Mouse (Mus musculus) CD4-positive helper T cell, adult 2 months (primary cell): ENCODE data around the gene Hmga2.

Source experiments
- DNase-seq: peaks from one replicate; pipeline ENCODE4 v3.0.0-alpha.2; 2012; ENCODE audit warnings: low read depth, missing footprints, low spot score

Hmga2 gene

GRCm38 (mm10) chr10:120473218-120473617 lies 3.1 kb downstream of the Hmga2 start:
- DNase-seq = no peak

- no peak for DNase-seq
These were observed 3.7 kb downstream of the Hmga2 start for GRCm38 (mm10) chr10:120472606-120473005.

GRCm38 (mm10) chr10:120465121-120465520 lies 11.1 kb downstream of the Hmga2 start:
- no peak for DNase-seq

GRCm38 (mm10) chr10:120461769-120462168 lies 14.5 kb downstream of the Hmga2 start:
- DNase-seq = no peak

- DNase-seq = no peak
These were observed 15.0 kb downstream of the Hmga2 start for GRCm38 (mm10) chr10:120461301-120461700.

- DNase-seq = no peak
These were observed 17.4 kb downstream of the Hmga2 start for GRCm38 (mm10) chr10:120458866-120459265.

GRCm38 (mm10) chr10:120449661-120450284 lies 26.5 kb downstream of the Hmga2 start:
- no peak for DNase-seq

- no peak for DNase-seq
These were observed 29.5 kb downstream of the Hmga2 start for GRCm38 (mm10) chr10:120446799-120447198.

GRCm38 (mm10) chr10:120446206-120446605 lies 30.1 kb downstream of the Hmga2 start:
- DNase-seq = no peak

GRCm38 (mm10) chr10:120444463-120445070 lies 31.7 kb downstream of the Hmga2 start:
- no peak for DNase-seq

GRCm38 (mm10) chr10:120443757-120444311 lies 32.4 kb downstream of the Hmga2 start:
- DNase-seq = no peak

- DNase-seq = no peak
These were observed 35.0 kb downstream of the Hmga2 start for GRCm38 (mm10) chr10:120441254-120441653.

- DNase-seq = no peak
These were observed 41.8 kb downstream of the Hmga2 start for GRCm38 (mm10) chr10:120434433-120434832.

GRCm38 (mm10) chr10:120433463-120433815 lies 42.8 kb downstream of the Hmga2 start:
- DNase-seq = no peak

- no peak for DNase-seq
These were observed 43.4 kb downstream of the Hmga2 start for GRCm38 (mm10) chr10:120432731-120433462.

GRCm38 (mm10) chr10:120432081-120432480 lies 44.2 kb downstream of the Hmga2 start:
- DNase-seq = peak; percentile 4

GRCm38 (mm10) chr10:120431435-120431834 lies 44.8 kb downstream of the Hmga2 start:
- DNase-seq = no peak

- DNase-seq = no peak
These were observed 45.8 kb downstream of the Hmga2 start for GRCm38 (mm10) chr10:120430422-120430821.

GRCm38 (mm10) chr10:120429758-120430259 lies 46.5 kb downstream of the Hmga2 start:
- DNase-seq = no peak

- no peak for DNase-seq
These were observed 47.1 kb downstream of the Hmga2 start for GRCm38 (mm10) chr10:120429199-120429551.

GRCm38 (mm10) chr10:120428430-120429198 lies 47.7 kb downstream of the Hmga2 start:
- DNase-seq = no peak
